Mouse (Mus musculus): ENCODE measurements around the gene Def6.

GRCm38 (mm10) chr17:28272837-28273236 is 65.3 kb downstream of the Def6 start:
- no peak for TF ChIP-seq CTCF (IDR thresholded peaks at IDR 0.05; ENCODE audit: control insufficient read depth, insufficient read depth, low read length)
- TF ChIP-seq POLR2A (IDR thresholded peaks at IDR 0.05; ENCODE audit: borderline replicate concordance, control insufficient read depth, low read depth, low read length), result no peak
